Mouse (Mus musculus): ENCODE data around the gene Ryr1.

GRCm38 (mm10) chr7:29050797-29051196 lies 74.2 kb downstream of the Ryr1 start:
- TF ChIP-seq CTCF (IDR thresholded peaks at IDR 0.05; ENCODE audit: control insufficient read depth, insufficient read depth, insufficient replicate concordance, low read depth, low read length), result peak; percentile 17; the same call in 1 of the 2 replicates
- TF ChIP-seq POLR2A (IDR thresholded peaks at IDR 0.05; ENCODE audit: control insufficient read depth, low read depth, low read length), result no peak
